Mouse (Mus musculus): ENCODE measurements around the gene Kdelc2.
A peak's percentile ranks its signal among the peaks of the same experiment; 100 is the strongest.

Gene Kdelc2

DNA sequence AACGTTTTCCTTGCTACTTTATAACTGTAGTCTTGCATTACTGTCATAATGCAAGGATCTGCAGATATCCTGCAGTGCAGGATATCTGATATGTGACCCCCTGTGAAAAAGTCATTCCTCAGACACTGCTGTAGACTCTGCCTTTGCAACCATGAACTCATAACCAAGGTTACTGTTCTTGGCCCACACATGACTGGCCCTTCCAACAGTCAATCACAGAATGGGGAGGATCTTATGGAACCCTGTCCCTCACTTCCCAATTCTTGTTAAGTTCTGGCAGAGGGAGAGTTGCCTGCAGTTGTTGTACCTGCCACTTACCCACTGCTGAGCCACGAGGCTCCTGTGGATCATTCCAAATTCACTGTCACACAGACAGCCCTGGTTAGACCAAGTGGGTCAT is 3.6 kb downstream of the Kdelc2 start:
- no peak for DNase-seq (ENCODE audit: low read depth)

DNA sequence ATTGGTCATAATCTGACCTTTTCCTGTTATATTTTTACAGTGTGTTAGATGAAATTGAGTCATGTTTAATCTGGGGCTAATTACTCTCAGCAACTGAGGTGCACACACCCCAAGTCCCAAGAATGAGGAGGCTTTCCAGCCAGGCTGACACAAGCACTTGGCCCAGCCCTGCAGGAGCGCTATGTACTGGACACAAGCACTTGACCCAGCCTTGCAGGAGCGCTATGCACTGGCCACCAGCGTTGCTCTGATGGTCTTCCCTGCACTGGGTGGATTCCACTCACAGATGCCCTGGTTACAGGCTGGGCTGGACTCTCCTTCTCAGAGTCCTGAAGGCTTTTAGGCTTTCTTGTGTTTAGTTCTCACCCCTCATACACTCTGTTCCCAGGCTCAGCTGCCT is 5.3 kb downstream of the Kdelc2 start:
- no peak for DNase-seq (ENCODE audit: low read depth)

DNA sequence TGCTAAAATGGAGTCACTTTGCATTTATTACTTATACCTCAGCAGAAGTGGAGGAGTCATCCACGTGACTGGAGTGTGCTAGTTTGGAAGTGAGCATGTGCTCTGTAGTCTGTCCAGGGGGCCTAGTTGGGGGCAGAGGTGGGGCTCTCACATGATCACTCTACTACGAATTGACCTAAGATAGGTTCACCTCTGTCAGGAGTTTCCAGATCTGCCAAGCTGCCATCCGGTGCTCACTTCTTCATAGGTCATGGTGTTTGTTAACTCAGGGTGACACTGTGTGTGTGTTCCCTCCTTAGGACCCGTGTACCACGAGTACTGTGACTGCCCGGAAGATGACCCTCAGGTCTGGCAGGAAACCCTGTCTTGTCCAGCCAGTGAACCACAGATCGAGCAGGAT is 6.3 kb downstream of the Kdelc2 start:
- no peak for DNase-seq (ENCODE audit: low read depth)

DNA sequence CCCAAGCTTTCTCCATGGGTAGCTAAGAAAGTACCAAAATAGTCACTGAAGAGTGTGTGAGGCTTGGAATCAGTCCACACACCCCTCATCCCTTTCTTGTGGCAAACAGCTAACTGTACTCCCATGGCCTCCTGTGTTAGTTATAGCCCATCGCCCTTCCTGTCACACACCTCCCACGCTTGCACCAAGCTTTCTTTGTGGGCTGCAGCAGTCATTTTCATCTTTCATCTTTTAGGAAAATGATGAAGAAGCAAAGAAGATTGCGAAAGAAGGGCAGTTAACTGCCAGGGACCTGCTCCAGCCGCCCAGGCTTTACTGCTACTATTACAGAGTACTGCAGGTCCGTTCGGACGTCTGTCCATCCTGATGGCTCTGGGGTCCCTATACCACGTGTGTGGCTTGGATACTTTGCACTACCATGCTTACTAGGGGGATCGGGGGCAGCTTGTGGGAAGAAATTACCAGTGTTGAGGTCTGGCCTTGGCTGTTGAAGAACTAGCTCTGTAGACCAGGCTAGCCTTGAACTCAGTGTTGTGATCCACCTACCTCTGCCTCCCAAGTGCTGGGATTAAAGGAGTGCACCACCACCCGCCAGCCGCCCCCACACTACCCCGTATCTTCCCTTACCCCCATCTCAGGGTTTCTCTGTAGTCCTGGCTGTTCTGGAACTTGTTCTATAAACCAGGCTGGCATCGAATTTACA is 14.0 kb downstream of the Kdelc2 start:
- DNase-seq (ENCODE audit: low read depth) = peak; percentile 46

DNA sequence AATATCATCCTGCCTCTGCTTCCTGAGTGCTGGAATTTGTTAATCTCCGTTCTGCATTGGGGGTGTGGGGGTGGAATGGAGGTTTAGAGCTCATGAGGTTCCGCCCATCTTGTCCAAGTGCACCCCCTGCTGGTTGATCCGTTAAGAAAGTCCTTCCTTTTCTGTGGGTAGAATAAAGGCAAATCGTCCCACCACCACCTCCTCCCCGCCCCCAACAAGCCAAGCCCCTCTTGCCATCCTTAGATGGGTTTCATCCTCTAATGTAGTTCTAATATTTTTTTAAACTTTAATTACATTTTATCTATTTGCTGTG is 14.5 kb downstream of the Kdelc2 start:
- peak; percentile 92 for DNase-seq (ENCODE audit: low read depth)

DNA sequence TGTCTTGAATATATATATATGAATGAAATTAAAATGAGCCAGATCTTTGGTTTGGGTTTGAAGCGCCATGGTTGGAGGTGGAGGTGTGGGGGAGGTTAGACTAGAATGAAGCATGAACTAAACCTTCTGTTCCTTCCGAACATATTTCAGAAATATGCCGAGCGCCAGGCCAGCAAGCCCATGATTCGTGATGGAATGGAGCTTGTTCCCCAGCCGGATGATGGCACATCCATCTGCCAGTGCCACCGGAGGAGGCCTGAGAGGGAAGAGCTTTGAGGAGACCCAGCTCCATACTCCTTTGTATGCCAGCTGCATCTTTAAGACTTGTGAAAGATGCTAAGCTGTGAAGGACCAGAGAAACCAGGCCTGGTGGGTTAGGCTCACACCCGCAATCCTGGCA is 15.7 kb downstream of the Kdelc2 start:
- no peak for DNase-seq (ENCODE audit: low read depth)

DNA sequence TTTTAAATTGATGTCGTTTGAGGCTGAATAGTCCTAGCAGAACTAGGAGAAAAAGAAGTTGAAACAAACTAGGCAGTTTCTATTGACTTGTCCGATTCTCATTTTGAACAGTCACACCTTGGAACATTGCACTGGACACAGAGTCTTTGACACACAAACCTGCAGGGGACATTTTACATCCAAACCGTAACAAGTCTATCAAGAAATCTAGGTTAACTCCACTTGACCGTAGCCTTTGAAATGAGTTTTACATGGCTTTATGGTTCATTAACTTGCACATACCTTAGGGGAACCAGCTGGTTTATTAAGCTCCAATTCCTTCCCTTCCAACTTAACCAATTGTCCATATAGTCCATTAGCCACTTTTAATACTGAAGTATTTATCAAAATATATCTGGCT is 16.9 kb downstream of the Kdelc2 start:
- DNase-seq (ENCODE audit: low read depth) = no peak

DNA sequence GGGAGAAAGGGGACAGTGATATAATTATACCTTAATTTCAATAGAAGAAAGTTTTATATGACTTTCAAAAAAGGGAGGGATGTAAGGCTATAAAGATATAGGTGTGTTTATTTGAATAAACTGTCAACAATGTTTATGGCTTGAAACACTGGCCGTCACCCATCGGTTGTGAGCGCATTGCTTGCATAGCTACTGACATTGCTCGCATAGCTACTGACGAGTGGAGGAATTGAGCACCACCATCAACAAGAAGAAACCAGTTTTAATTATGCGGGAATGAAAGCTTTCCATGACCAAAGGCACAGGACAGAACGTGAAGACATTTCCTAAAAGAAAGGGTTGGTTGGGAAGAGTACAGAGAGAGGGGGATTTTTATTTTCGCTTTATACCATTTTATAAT is 17.3 kb downstream of the Kdelc2 start:
- no peak for DNase-seq (ENCODE audit: low read depth)

DNA sequence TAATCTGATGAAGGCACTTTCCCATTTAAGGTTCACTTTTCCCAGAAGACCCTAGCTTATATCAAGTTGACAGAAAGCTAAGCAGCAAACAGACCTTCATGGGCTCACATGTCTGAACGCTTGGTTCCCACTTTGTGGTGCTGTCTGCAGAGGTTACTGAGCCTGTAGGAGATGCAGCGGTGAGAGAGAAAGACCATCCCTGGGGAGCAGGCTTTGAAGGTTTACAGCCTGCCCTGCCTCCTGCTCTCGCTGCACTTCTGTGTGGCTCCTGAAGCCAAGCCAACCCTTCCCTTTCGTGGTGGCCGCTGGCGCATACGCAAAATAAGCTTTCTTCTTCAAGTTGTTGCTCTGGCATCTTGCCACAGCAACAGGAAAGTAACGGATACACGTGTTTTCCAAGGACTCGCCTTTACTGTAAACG is 18.5 kb downstream of the Kdelc2 start, which contains the start of gene 4930550C14Rik:
4930550C14Rik (plus strand) TSS at position 35 of the 421 bp plus-strand sequence.
- DNase-seq (ENCODE audit: low read depth) = no peak

DNA sequence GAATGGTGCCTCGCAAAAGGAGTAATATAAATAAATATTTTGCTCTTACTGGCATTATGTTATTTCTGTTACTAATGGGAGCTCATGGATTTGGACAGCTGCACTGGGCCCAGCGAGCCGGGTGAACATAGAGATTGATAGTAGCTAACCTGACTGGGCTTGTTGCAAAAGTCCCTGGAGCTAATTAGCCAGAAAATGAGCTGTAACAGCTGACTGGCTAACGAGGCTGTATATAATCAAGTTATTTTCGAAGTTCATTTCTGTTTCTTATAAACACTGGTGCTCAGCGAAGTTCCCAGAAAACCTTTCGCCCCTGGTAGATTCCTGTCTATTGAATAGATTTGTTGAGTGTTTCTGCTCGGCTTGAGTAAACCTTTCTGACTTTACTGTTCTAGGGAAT is 19.2 kb downstream of the Kdelc2 start:
- no peak for DNase-seq (ENCODE audit: low read depth)

DNA sequence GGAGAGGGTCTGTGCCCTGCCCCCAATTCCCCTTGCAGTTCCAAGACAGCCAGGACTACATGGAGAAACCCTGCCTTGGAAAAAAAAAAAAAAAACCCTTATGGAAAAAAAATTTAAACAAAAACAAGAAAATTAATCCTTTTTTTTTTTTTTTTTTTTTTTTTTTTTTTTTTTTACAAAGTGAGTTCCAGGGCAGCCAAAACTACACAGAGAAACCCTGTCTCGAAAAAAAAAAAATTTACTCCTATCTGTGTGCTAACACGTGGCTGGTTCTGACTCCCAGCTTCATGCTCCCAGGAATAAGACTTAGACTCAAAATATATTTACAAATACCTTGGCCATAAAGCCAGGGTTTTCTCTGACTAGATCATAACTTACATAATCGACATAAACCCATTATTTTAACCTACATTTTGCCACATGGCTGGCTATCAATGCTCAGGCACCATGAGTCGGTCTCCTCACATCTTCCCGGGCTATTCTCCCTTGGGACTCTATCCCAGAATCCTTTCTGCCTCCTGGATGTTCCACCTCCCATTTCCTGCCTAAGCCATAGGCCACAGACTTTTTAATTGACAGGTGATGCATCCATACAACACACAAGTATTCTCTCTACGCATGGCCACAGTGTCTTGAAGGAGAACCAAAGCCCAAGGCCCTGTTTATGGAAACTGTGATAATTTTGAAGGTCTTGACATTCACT is 20.4 kb downstream of the Kdelc2 start:
- DNase-seq (ENCODE audit: low read depth) = no peak

DNA sequence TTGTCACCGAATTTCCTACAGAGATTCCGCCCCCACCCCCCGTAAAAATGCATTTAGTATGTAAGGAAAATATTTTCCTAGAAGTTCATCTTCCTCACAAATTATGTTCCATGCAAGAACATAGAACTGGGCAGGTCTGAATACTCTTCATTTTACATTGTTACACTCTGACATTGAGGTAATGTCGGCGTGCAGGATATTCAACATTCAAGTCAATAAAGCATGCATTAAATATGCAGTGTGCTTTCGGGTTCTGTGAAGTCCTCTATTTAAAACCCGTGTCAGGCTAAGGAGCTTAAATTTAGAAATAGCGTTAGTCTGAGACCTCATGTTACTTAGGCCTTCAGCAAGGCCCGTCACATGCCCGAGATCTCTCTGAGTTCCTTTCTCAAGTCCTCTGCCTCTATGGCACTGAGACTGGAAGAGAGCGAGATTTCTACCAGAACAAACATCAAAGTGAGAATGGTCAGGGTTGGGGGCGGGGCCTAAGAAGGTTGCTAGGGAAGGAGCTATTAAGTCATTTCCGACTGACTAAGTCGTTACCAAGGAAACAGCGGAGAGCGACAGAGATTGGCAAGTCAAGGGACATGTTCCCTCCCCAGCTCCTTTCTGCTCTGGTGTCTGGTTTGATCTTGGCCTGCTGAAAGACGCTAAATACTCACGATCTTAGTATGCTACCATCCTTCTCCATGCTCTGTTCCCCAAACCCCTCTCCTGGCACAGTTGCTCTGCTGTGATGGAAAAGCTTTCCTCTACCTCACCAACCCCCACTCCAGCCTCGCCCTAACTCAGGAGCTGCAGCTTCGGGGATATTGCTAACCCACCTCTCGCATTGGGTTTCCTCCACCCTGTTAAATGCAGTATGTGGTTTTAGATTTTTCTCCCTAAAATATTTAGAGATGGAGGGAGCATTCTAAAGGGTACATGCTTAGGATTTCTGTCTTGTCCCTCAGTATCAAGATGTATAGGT is 21.2 kb downstream of the Kdelc2 start:
- DNase-seq (ENCODE audit: low read depth) = peak; percentile 95

DNA sequence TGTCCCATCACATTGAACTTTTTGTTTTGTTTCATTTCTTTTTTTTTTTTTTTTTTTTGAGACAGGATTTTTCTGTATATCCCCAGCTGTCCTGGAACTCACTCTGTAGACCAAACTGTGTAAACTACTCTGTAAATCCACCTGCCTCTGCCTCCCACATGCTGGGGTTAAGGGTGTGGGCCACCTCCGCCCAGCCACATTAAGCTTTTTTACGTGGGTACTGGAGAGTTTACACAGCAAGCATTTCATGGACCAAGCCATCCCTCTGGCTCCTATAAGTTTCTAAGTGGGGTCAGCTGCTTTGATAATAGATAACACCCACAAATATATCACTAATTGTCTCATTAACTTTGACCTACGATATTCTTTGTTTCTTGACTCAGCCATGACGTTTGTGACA is 24.7 kb downstream of the Kdelc2 start:
- no peak for DNase-seq (ENCODE audit: low read depth)

DNA sequence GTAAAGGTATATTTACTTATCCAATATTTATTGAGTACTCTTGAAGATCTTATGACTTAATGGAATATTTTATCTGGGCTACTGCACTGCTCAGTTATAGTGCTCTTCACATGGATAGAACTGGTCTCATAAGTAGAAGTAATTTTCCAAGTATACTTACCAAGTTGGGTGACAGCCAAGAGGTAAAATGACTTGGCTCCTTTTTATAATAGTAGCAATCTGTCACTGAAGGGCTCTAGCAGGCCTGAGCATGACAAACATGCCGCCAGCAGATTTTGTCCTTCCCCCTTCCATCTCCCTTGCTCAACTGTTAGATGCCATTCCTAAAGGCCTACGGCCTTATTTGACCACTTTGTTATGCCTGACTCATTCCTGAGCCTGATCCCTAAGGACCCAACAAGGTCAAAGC is 25.1 kb downstream of the Kdelc2 start:
- no peak for DNase-seq (ENCODE audit: low read depth)

DNA sequence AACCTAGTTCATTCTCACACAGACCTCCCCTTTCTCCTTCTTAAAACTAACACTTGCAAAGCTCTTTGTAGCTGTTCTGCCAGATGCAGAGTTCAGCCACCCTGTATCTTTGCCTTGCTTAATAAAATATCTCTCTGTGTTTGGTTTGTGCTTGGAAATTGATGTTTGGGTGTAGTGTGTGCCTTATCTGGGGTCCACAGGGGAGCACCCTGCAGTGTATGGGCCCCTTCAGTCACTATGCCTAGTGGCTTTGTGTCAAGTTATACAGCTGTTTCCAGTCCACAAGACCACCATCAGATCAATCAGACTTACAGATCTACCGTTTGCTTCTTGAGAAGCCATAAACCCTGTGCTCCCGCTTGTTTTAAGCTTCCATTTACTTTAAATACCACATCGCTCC is 25.6 kb downstream of the Kdelc2 start:
- DNase-seq (ENCODE audit: low read depth) = no peak

DNA sequence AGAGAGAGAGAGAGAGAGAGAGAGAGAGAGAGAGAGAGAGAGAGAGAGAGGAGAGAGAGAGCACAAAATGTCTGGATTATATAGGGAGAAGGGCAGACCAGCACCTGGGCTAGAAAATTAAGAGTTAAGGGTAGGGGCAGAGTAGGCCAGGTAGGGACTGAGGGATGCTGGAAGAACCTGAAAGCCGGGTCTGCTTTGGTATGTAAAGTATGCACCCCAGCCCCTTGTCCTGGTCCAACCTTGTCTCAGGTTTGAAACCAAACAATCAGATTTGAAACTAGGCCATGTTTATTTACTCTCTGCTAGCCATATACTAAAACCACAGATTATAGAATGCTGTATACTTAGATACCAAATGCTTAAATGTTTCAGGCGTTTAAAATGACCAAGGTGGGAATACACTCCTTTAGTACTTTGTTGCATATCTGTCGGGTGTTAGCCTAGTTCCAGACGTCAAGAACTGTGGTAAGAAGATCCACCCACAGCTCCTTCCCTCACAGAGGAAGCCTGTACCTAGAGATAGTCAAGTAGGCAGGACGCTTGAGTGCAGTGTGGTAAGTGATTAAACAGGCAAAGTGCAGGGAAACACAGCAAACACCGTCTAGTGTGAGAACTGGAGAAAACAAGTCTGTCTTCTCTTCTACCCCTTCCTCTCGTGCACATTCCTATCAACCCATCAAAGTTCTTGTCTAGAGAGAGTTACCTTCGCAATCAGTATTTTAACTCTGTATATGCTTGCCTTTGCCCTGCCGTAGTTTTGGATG is 38.5 kb downstream of the Kdelc2 start:
- no peak for DNase-seq (ENCODE audit: low read depth)

DNA sequence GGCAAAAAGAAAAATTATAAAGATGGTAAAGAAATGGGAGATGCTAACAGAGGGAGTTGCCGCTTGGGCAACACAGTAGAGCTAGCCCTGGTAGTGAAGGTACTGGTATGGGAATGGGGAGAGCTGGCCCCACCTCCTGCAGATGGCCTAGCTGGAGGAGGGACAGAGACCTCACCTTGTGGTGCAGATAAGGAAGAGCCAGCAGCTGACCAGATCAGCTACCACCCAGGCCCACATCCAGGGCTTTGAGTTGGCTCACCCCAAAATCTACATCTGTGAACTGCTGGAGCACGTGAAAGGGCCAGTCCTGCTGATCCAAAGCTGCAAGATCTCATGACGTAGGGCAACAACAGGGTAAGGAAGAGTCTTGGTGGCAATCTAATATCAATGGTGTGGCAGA is 42.9 kb downstream of the Kdelc2 start:
- DNase-seq (ENCODE audit: low read depth) = no peak

DNA sequence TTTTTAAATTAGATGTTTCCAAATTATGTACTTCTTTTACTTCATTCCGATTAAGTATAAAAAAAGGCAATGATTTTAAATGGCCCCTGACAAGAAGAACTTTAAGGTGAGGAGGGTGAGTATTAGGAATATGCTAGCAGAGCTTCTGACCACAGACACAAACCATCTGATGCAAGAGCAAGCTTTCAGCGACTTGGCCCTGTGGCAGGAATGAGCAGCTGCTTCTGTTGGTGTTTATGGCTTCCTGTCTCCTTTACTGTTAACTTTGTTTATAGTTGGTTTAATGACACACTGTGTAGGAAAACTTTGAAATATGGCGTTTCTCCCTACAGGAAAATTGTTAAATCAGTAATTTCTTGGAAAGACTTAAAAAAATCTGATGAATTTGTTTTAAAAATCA is 43.8 kb downstream of the Kdelc2 start:
- DNase-seq (ENCODE audit: low read depth) = no peak

DNA sequence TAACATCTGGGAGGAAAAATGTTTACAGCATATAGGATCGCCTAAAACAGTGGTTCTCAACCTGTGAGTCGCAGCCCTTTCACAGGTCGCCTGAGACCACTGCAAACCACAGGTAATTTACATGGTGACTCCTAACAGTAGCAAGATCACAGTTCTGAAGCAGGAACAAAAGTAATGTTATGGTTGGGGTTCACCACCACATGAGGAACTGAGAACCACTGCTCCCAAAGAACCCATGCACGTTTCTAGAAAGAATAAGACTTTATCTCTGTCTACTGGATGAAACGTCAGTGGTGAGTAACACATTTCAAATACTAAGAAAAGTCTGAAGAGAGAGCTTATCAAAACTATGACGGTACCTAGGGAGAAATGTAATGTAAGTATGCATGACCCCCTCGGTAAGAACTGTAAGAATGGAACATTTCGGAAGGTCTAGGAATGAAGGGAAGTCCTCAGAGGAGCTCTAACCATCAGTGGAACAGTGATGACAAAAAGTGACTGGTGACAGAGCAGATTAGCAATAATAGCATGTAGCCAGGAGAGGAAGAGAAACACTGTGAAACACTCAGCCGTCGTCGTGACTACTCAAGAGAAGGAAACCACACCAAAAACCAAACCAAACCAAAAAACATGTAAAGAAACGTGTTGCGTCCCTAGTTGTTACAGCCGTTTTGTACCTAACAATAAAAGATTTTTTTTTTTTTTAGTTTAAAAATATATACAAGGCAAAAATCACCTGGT is 52.2 kb downstream of the Kdelc2 start:
- DNase-seq (ENCODE audit: low read depth) = peak; percentile 24

DNA sequence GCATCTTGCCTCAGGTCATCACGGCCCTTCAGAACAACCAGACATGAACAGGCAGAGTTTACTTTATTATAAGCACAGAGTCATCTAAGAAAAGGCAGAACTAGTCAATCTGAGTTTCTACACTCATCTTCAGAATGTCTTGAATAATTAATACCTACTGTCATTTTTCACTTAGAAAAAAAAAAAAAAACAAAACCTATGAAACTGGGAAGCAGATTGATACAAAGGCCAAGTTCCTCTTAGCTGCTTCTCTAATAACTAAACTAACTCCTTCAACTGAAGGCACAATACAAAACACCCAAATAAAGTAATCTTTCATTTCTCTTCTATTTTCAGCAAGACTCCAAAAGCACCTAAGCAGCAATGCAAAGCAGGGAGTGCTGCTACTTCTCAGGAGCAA is 66.8 kb downstream of the Kdelc2 start:
- DNase-seq (ENCODE audit: low read depth) = no peak

Measured in naive thymus-derived CD4-positive, alpha-beta T cell, adult 2 months (primary cell).